Mouse (Mus musculus) gastrocnemius, postnatal 36 days (tissue): ENCODE measurements at regions not wholly inside any gene's neighbourhood (a gene's known extent, or its start where the extent isn't known, plus 50 kb on each side); places are given as distances from the start of the nearest gene placed in this dataset.

Experiments
- microRNA-seq, 2 experiments: library from miRNA; unstranded; fragments of <30 nt; microRNA quantifications; one replicate each; pipeline ENCODE4 v1.2.0; 2021

Small RNA genes in the stretch of these regions (microRNA-seq; reads per million reads assigned to microRNA genes)
- gene Mir6341 = 0 reads per million in 2 experiments
